Mouse (Mus musculus) liver (tissue): ENCODE results near the gene Gm37240.
A peak's percentile ranks its signal among the peaks of the same experiment; 100 is the strongest.

Experiments
- DNase-seq: peaks from one replicate; pipeline ENCODE4 v3.0.0-alpha.2; 2020; ENCODE audit warnings: mixed read lengths

The Gm37240 gene

GRCm38 (mm10) chr3:84854440-84854839 lies 1032.9 kb downstream of the Gm37240 start:
- no peak for DNase-seq

GRCm38 (mm10) chr3:84852877-84853276 lies 1034.4 kb downstream of the Gm37240 start:
- no peak for DNase-seq

GRCm38 (mm10) chr3:84851801-84852200 lies 1035.5 kb downstream of the Gm37240 start:
- no peak for DNase-seq

- no peak for DNase-seq
Measured at GRCm38 (mm10) chr3:84850418-84850817, 1036.9 kb downstream of the Gm37240 start.

GRCm38 (mm10) chr3:84848798-84849197 lies 1038.5 kb downstream of the Gm37240 start:
- no peak for DNase-seq

GRCm38 (mm10) chr3:84843594-84843993 lies 1043.7 kb downstream of the Gm37240 start:
- DNase-seq: peak; percentile 28

- DNase-seq: no peak
Measured at GRCm38 (mm10) chr3:84842793-84843192, 1044.5 kb downstream of the Gm37240 start.

- no peak for DNase-seq
Measured at GRCm38 (mm10) chr3:84841271-84841670, 1046.0 kb downstream of the Gm37240 start.

GRCm38 (mm10) chr3:84839499-84839898 lies 1047.8 kb downstream of the Gm37240 start:
- DNase-seq: no peak

- no peak for DNase-seq
Measured at GRCm38 (mm10) chr3:84837984-84838383, 1049.3 kb downstream of the Gm37240 start.

- DNase-seq: no peak
Measured at GRCm38 (mm10) chr3:84836029-84836428, 1051.3 kb downstream of the Gm37240 start.

GRCm38 (mm10) chr3:84829366-84829765 lies 1058.0 kb downstream of the Gm37240 start:
- no peak for DNase-seq

- DNase-seq: no peak
Measured at GRCm38 (mm10) chr3:84827617-84828016, 1059.7 kb downstream of the Gm37240 start.

GRCm38 (mm10) chr3:84826938-84827337 lies 1060.4 kb downstream of the Gm37240 start:
- DNase-seq: no peak

- DNase-seq: no peak
Measured at GRCm38 (mm10) chr3:84826405-84826804, 1060.9 kb downstream of the Gm37240 start.

GRCm38 (mm10) chr3:84825990-84826389 lies 1061.3 kb downstream of the Gm37240 start:
- no peak for DNase-seq

- DNase-seq: no peak
Measured at GRCm38 (mm10) chr3:84820654-84821201, 1066.6 kb downstream of the Gm37240 start.

GRCm38 (mm10) chr3:84816951-84817350 lies 1070.4 kb downstream of the Gm37240 start:
- no peak for DNase-seq

GRCm38 (mm10) chr3:84815461-84815860 lies 1071.9 kb downstream of the Gm37240 start:
- DNase-seq: peak; percentile 61

- no peak for DNase-seq
Measured at GRCm38 (mm10) chr3:84814762-84815381, 1072.4 kb downstream of the Gm37240 start, which contains the start of gene Fbxw7. TSS of gene Fbxw7 (plus strand) at chr3:84815268.

GRCm38 (mm10) chr3:84814157-84814761 lies 1073.1 kb downstream of the Gm37240 start:
- DNase-seq: peak; percentile 99

GRCm38 (mm10) chr3:84813436-84814156 lies 1073.7 kb downstream of the Gm37240 start:
- no peak for DNase-seq

- no peak for DNase-seq
Measured at GRCm38 (mm10) chr3:84810803-84811202, 1076.5 kb downstream of the Gm37240 start.

GRCm38 (mm10) chr3:84808906-84809305 lies 1078.4 kb downstream of the Gm37240 start:
- no peak for DNase-seq
